Mouse (Mus musculus) intestine, postnatal 0 days (tissue): ENCODE measurements at regions not wholly inside any gene's neighbourhood (a gene's known extent, or its start where the extent isn't known, plus 50 kb on each side); places are given as distances from the start of the nearest gene placed in this dataset.

Experiments
- ATAC-seq: fragments of 200-750 bp; cut with Nextera tagmentation; 2 replicates; pipeline ENCODE4 v1.8.0; 2017; ENCODE audit warnings: mild to moderate bottlenecking, moderate TSS enrichment, moderate library complexity
- H3K27ac ChIP-seq: fragments of 300-500 bp; sonication (generic); 2 replicates; pipeline ENCODE4 v1.5.1; 2014; ENCODE audit warnings: mild to moderate bottlenecking, low read depth, low read length, moderate library complexity
- H3K27me3 ChIP-seq: fragments of 300-500 bp; sonication (generic); replicated peaks from 2 replicates; pipeline ENCODE4 v1.6.1; 2014; ENCODE audit warnings: low read length, mixed read lengths; ENCODE audit not compliant: control insufficient read depth, insufficient read depth
- H3K36me3 ChIP-seq: fragments of 300-500 bp; sonication (generic); 2 replicates; pipeline ENCODE4 v1.6.1; 2014; ENCODE audit warnings: mild to moderate bottlenecking, moderate library complexity; ENCODE audit not compliant: control insufficient read depth, insufficient read depth
- H3K4me1 ChIP-seq: fragments of 300-500 bp; sonication (generic); replicated peaks from 2 replicates; pipeline ENCODE4 v1.6.1; 2014; ENCODE audit warnings: antibody characterized with exemption, low read length, mixed read lengths; ENCODE audit not compliant: control insufficient read depth, insufficient read depth
- H3K4me2 ChIP-seq: fragments of 300-500 bp; sonication (generic); replicated peaks from 2 replicates; pipeline ENCODE4 v1.6.1; 2014; ENCODE audit warnings: low read depth, mild to moderate bottlenecking, moderate library complexity
- H3K4me3 ChIP-seq: fragments of 300-500 bp; sonication (generic); 2 replicates; pipeline ENCODE4 v1.5.1; 2014; ENCODE audit warnings: low read depth, low read length
- H3K9ac ChIP-seq: fragments of 300-500 bp; sonication (generic); 2 replicates; pipeline ENCODE4 v1.6.1; 2014; ENCODE audit warnings: mild to moderate bottlenecking, low read depth, low read length
- H3K9me3 ChIP-seq: fragments of 300-500 bp; sonication (generic); 2 replicates; pipeline ENCODE4 v1.6.1; 2016; ENCODE audit warnings: mixed run types; ENCODE audit not compliant: control insufficient read depth
- CTCF ChIP-seq: sonication (generic); IDR thresholded peaks from 2 replicates; pipeline ENCODE4 v1.5.1; 2016; ENCODE audit warnings: low read depth, mild to moderate bottlenecking, control low read depth, antibody characterized with exemption, moderate library complexity
- WGBS: fragments of 180-500 bp; shearing (Covaris S2); extraction: QIAGEN DNeasy Blood & Tissue Kit; methylation state at CpG from one replicate; pipeline ENCODE4 v1.1.7; 2014; 5-methylcytosine and 5-hydroxymethylcytosine counted together

DNA sequence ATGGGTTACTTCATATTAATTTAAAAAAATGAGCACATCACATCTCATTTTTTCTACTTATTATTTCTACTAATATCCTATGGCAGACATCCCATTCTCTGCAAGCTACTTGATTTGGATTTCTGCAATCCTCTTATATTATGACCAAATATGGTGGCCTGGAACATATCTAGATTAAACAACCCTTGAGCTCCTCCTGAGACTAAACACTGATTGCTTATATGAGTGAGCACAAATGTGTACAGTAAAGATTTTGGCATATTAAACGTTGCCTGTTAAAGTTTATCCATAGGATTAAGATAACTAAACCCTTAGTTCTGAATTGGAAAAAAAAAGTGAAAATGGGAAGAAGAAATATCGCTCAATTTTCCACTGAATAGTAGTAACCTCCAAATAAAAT lies 263.6 kb downstream of the Phf14 start:
- no peaks in the 10 kb centered on the region for H3K27me3 ChIP-seq
- no peak overlapping the region for H3K4me3 ChIP-seq
- H3K27ac ChIP-seq: no peak overlapping the region
- H3K4me1 ChIP-seq: no peaks in the 10 kb centered on the region
- H3K9me3 ChIP-seq: no peaks in the 10 kb centered on the region
- no peaks in the 10 kb centered on the region for H3K36me3 ChIP-seq
- 50% methylated on average over 2 of the region's 2 CpGs for WGBS
- TF ChIP-seq CTCF: no peak
- no peak overlapping the region for H3K9ac ChIP-seq
- ATAC-seq: no peak
- H3K4me2 ChIP-seq: no peak overlapping the region

- H3K27me3 ChIP-seq: no peaks in the 10 kb centered on the region
- H3K27ac ChIP-seq: no peak overlapping the region
- no peak for ATAC-seq
- H3K4me1 ChIP-seq: no peaks in the 10 kb centered on the region
- H3K9me3 ChIP-seq: no peaks in the 10 kb centered on the region
- H3K4me2 ChIP-seq: no peak overlapping the region
- no peak overlapping the region for H3K9ac ChIP-seq
- TF ChIP-seq CTCF: no peak
- no peak overlapping the region for H3K4me3 ChIP-seq
- no peaks in the 10 kb centered on the region for H3K36me3 ChIP-seq
Observed at GRCm38 (mm10) chr6:12177996-12178395, 270.4 kb downstream of the Phf14 start.

GRCm38 (mm10) chr6:12180951-12181350 lies 273.3 kb downstream of the Phf14 start:
- H3K4me3 ChIP-seq: no peak overlapping the region
- 80% methylated on average over 3 of the region's 3 CpGs for WGBS
- no peak overlapping the region for H3K27ac ChIP-seq
- H3K9me3 ChIP-seq: no peaks in the 10 kb centered on the region
- TF ChIP-seq CTCF: no peak
- H3K9ac ChIP-seq: no peak overlapping the region
- no peak for ATAC-seq
- H3K4me1 ChIP-seq: no peaks in the 10 kb centered on the region
- no peaks in the 10 kb centered on the region for H3K27me3 ChIP-seq
- no peaks in the 10 kb centered on the region for H3K36me3 ChIP-seq
- no peak overlapping the region for H3K4me2 ChIP-seq

DNA sequence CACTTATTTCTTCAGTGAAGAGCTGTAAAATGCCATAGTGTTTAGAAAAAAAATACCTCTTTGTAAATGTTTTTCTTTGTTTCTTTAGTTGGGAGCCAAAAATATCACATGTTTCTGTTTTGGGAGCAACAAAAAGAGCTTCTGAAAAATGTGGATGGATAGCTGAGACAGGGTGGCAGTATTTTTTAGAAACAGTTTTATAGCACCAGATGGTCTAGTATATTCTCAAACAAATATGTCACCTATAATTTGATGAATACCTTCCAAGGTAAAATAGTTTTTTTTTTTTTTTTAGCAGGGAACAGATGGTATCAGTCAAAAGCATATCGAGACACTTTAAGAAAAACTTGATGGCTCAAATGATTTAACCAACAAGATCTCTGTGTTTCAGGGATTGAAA lies 302.6 kb downstream of the Phf14 start:
- WGBS: 53% methylated on average over 1 of the region's 1 CpGs
- Histone ChIP-seq H3K4me1 (no peaks in the 10 kb centered on the region), H3K9me3 (no peaks in the 10 kb centered on the region), H3K9ac (no peak overlapping the region), H3K27me3 (no peaks in the 10 kb centered on the region), H3K4me3 (no peak overlapping the region), H3K36me3 (no peaks in the 10 kb centered on the region), H3K27ac (no peak overlapping the region), H3K4me2 (no peak overlapping the region)
- no peak for TF ChIP-seq CTCF
- no peak for ATAC-seq

DNA sequence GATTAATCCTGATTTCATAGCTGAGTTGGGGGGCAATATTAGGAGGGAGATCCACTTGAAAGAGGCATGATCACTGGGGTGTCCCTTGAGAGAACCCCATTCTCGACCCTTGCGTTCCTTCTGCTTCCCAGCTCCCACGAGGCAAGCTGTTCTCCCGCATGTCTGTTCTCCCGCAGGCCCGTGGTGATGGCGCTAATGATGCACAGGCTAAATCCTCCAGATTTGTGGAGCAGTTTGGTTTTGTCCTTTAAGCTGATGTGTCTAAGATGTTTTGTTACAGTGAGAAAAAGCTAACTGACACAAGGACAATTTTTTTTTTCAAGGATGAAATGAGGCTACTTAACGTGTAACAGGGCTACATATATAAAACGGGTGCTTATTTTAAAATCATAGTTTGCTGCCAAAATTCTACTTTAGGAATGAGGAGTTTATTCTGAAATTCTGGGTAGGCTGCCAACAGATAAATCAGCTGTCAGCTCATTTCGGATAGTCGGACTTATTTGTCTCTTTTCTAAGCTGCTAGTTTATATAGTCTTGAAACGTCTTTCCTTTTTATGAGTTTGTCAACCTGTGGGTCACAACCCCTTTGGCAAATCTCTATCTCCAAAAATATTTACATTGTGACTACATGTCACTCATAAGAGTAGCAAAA lies 307.0 kb downstream of the Phf14 start:
- Histone ChIP-seq H3K36me3 (no peaks in the 10 kb centered on the region), H3K9me3 (no peaks in the 10 kb centered on the region), H3K9ac (no peak overlapping the region), H3K4me1 (no peaks in the 10 kb centered on the region), H3K4me3 (no peak overlapping the region), H3K4me2 (no peak overlapping the region), H3K27me3 (no peaks in the 10 kb centered on the region), H3K27ac (no peak overlapping the region)
- no peak for TF ChIP-seq CTCF
- ATAC-seq: no peak
- WGBS: 75% methylated on average over 12 of the region's 12 CpGs

DNA sequence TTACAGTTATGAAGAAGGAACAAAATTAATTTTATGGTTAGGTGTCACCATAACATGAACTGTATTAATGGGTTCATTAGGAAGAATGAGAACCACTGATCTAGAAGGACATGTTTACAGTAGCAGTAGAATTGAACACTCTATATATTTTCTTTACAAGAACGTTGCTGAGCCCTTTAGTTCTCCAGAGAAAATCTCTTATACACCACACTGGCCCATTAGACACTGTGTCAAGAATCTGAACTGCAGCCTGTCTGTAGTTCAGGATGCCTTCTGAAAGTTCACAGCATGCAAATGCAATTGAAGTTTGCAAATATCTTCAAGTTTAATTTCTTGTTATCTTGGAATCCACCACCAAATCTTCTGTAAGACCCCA lies 307.6 kb downstream of the Phf14 start:
- TF ChIP-seq CTCF: no peak
- no peak overlapping the region for H3K27ac ChIP-seq
- 50% methylated on average over 1 of the region's 1 CpGs for WGBS
- no peak overlapping the region for H3K9ac ChIP-seq
- H3K4me3 ChIP-seq: no peak overlapping the region
- no peaks in the 10 kb centered on the region for H3K4me1 ChIP-seq
- ATAC-seq: no peak
- no peaks in the 10 kb centered on the region for H3K27me3 ChIP-seq
- no peak overlapping the region for H3K4me2 ChIP-seq
- H3K36me3 ChIP-seq: no peaks in the 10 kb centered on the region
- H3K9me3 ChIP-seq: no peaks in the 10 kb centered on the region

DNA sequence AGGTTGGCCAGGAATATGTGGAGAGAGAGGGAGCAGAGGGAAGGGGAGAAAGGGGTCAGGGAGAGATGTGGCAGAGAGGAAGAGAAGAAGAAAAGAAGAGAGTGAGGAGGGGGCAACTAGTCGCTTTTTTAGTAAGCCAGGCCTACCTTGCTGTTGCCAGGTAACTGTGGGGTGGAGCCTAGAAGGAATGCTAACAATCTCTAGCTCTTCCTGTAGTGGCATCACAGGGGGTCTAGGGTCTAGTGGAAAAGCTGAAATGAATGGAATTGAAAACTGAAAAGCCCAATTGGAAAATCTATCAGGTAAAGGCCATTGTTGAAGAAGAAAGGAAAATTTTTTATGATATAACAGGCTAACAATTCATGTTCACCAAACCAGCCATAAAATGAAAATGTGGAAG lies 336.5 kb downstream of the Phf14 start:
- Histone ChIP-seq H3K27me3 (no peaks in the 10 kb centered on the region), H3K9me3 (no peaks in the 10 kb centered on the region), H3K4me3 (no peak overlapping the region), H3K4me2 (no peak overlapping the region), H3K27ac (no peak overlapping the region), H3K4me1 (no peaks in the 10 kb centered on the region), H3K9ac (no peak overlapping the region), H3K36me3 (no peaks in the 10 kb centered on the region)
- WGBS: 22% methylated on average over 1 of the region's 1 CpGs
- ATAC-seq: no peak
- TF ChIP-seq CTCF: no peak
